Mouse (Mus musculus): ENCODE results near the gene Wdr74. TPM values are rescaled to one million over a fixed set of nuclear protein-coding genes. Genes with fewer than 3 reads are reported as not detected.
"Not testable (repeated sequence)": the region's sequence is repeated elsewhere in the genome, so short reads cannot be mapped to it uniquely, and the experiment has no call there.

Wdr74 gene
- total RNA-seq, 2 experiments from 2014 or later: 51.1 to 58.8 TPM

DNA sequence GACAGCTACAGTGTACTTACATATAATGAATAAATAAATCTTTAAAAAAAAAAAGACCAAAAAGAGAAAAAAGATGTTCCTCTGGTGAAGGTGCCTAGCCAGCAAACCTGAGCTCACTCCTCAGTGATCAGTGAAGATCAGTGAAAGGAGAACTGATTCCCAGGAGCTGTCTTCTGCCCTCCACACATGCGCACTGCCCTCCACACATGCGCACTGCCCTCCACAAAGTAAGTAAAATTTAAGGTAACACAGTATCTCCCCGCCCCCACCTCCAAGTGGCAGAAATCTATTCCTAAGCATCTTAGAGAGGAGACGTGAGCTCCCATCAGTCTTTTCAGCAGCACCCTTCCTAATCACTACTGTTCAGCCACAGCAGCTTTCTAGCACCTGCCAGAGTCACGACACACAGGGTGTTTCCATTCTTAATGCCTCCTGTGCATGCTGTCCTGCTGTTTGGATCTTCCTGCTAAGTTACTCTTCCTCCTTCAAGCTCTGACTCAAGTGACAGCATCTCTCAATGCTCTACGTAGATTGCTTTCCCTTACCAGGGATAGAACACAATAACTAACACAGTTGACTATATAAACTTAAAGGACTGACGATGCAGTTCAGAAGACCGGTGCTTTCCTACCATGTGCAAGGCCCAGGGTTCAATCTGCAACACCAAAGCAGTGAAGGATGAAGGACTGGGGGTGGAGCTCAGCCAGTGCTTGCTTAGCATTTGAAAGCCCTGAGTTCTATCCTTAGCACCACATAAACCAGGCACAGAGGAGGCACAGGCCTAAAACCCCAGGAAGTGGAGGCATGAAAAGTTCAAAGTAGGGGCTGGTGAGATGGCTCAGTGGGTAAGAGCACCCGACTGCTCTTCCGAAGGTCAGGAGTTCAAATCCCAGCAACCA lies 19.5 kb upstream of the Wdr74 start:
- no peak for DNase-seq

DNA sequence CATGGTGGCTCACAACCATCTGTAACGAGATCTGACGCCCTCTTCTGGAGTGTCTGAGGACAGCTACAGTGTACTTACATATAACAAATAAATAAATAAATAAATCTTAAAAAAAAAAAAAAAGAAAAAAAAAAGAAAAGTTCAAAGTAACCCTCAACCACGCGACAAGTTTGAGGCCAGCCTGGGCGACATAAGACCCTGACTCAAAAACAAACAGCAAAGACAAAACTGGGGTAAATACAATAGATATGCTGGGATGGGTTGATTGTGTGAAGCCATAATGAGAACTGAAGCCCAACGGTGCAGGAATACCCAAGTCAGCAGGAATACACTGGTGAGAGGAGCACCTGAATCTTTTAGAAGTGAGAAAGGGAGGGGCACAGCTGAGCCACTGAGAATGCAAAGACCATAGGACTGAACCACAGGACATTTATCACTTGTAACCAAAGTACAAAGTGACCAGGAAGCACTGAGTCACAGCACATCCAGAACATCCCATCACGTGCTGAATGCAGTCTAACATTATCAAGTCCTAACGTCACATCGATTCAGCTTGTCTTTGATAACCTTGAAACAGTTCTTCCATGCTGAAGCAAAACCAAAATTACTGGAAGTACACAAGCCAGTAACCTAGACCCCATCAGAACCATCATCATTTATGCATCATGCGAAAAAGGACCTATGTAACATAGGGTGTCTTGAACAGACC lies 18.7 kb upstream of the Wdr74 start:
- no peak for DNase-seq

DNA sequence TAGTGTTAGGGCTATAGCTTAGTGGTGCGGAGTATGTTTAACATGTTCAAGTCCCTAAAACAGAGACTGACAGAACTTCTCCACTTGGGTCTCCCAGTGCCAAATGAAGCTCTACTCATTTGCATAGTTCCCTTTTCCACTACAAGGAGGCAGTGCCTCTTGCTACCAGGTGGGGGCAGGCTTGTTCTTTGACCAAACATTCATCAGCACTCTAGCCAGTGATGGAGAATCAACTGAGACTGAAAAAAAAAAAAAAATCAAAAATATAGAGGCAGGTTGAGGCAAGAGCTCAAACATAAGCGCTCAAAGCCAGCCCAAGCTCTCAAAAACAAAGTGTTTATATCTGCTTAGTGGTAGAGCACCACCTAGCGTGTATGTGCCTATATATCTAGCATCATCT lies 17.3 kb upstream of the Wdr74 start:
- DNase-seq: peak; percentile 77

GRCm38 (mm10) chr19:8719037-8719436 lies 16.6 kb upstream of the Wdr74 start:
- DNase-seq: not testable (repeated sequence)

DNA sequence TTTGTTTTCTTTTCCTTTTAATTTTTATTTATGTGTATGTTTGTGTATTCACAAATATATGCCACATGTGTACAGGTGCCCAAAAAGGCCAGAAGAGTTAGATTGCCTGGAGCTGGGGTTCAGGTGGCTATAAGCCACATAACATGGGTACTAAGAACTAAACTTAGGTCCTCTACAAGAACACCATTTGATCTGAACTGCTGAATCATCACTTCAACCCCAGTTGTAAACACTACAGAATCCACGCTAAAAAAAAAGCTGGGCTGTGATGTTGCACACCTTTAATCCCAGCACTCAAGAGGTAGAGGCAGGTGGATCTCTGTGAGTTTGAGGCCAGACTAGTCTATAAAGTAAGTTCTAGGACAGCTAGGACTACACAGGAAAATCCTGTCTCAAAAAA lies 14.2 kb upstream of the Wdr74 start:
- DNase-seq: no peak

DNA sequence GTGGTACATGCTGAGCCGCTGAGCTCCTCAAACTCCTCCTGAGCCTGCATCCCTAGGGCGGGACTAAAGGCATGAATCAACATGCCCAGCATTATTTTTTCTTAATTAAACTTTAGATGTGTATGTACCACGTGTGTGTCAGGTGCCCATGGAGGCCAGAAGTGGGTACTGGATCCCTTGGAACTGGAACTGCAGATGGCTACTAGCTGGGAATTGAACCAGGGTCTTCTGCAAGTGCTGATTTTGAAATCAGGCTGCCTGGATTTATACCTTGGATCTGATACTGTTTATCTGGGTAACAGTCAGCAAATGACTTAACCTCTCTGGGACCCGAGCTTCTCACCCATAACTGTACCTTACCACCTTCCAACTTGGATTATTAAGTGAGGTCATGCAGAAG lies 13.6 kb upstream of the Wdr74 start:
- no peak for DNase-seq

DNA sequence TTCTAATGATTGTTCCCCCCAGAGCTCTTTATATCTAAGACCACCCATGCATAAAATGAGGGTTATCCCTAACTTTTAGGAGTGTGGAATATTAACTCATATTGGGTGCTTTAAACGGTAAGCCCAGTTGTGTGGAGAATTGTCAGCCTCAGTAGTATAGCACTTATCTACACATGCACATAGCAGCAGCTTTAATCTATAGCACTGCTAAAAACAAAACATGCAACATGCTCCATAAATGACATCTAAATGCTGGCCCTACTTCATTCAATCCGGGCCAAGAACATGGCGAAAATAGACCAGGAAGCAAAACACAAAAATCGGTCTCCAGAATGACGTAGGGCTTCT lies 13.1 kb upstream of the Wdr74 start:
- no peak for DNase-seq

- peak; percentile 96 for DNase-seq
These were observed 12.6 kb upstream of the Wdr74 start, which contains the start of gene Slc3a2 for GRCm38 (mm10) chr19:8722907-8723573. Gene Slc3a2, minus strand, starts transcription at chr19:8723369.

DNA sequence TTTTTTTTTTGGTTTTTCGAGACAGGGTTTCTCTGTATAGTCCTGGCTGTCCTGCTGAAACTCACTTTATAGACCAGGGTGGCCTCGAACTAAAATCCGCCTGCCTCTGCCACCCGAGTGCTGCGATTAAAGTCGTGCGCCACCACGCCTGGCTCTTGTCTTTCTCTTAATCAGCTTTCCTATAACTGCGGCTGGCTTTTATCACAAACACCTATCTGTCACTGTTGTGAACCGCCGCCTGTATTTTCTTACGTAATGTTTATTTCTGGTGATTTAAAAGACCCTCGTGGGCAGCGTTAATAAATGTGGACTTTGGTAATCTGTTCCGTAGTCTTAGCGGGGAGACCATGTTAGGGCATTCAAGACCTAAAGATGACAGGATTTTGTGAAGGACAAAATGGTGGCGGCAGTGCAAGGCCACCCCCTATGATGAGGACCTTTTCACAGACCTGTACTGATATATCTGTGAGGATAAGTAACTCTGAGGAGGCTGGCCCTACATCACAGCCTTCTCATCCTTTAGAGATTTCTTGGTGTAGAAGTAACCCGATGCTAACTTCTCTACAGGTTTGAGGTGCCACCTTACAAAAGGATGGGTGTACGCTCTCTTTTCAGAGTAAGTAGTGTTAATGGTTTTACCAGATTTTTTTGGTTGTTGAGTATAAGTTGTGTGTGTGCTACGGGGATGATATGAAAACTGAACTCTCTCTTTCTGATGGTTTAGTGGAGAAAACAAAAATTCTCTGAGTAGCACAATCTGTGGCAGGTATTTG lies 11.9 kb upstream of the Wdr74 start:
- peak; percentile 25 for DNase-seq

DNA sequence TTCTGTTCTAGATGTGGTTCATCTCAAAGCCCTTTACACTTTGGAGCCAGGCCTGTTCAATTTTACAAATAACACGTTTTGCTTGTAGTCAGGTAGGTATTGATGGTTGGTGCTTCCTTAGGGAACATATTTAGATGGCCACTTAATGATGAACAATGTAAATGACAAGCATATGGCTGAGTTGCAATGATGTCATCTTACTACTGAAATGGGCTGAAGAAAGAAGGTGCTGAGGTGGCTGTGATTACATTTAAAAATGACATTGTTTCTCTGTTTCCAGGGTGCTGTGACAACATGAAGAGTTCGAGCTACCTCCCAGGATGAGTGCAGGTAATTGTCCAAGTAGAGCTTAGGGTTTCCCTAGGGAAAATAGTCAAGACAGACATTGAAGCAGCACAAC lies 11.2 kb upstream of the Wdr74 start:
- DNase-seq: no peak

- DNase-seq: no peak
These were observed 10.5 kb upstream of the Wdr74 start for GRCm38 (mm10) chr19:8725081-8725613.

GRCm38 (mm10) chr19:8726609-8727390 lies 8.8 kb upstream of the Wdr74 start:
- DNase-seq: no peak

- DNase-seq: no peak
These were observed 8.0 kb upstream of the Wdr74 start for GRCm38 (mm10) chr19:8727495-8728114.

DNA sequence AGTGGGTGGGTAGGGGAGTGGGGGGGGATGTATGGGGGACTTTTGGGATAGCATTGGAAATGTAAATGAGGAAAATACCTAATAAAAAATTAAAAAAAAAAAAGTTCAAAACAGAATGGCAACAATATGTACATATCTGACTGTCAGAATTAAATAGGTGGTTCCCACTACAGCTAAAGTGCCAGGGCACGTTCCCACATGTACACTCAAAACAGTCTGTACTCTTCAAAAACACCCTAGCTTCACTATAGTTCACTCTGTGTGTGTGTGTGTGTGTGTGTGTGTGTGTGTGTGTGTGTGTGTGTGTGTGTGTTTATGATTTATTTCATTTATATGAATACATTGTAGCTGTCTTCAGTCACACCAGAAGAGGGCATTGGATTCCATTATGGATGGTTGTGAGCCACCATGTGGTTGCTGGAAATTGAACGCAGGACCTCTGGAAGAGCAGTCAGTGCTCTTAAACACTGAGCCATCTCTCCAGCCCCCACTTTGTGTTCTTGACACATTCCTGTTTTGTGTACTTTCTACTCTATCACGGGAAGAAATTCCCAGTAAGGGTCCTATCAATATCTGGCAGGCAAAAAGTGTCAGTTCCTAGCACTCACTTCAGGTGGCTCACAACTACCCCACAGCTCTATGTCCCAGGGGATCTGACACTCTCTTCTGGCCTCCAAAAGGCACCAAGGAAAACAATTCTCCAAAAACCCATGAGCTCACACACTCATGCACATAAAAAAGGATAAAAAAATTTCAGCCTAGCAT lies 7.1 kb upstream of the Wdr74 start:
- not testable (repeated sequence) for DNase-seq

GRCm38 (mm10) chr19:8734334-8734733 lies 1.3 kb upstream of the Wdr74 start:
- no peak for DNase-seq

- no peak for DNase-seq
These were observed 487 bp downstream of the Wdr74 start for GRCm38 (mm10) chr19:8736160-8736467.

GRCm38 (mm10) chr19:8738911-8739310 lies 3.3 kb downstream of the Wdr74 start:
- no peak for DNase-seq

- no peak for DNase-seq
These were observed 4.0 kb downstream of the Wdr74 start for GRCm38 (mm10) chr19:8739646-8740045.

DNA sequence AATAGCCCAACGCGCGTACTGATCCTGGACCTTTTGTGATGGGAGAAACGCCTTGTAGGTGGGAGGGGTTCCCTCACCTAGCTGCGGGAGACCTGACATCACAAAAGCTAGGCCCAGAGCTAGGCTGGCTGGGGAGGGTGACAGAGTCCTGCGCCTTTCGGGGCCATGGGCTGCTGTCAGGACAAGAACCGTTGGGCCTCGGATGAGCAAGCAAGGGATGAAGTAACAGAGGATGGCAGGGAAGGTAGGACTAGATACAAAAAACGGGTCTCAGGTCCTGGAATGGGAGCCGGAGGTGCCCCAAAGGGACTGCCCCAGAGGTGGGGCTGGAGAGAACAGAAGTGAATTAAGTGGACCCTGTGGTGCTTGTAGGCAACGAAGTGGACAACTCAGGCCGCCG lies 5.0 kb downstream of the Wdr74 start, which contains the start of gene 1700092M07Rik:
Gene 1700092M07Rik, plus strand, starts transcription at position 116 of the 400 bp plus-strand sequence.
- peak; percentile 19 for DNase-seq
